Mouse (Mus musculus) ES-CJ7 (cell line): ENCODE measurements at regions not wholly inside any gene's neighbourhood (a gene's known extent, or its start where the extent isn't known, plus 50 kb on each side); places are given as distances from the start of the nearest gene placed in this dataset.

Experiments
- DNase-seq: peaks from one replicate; pipeline ENCODE4 v3.0.0; 2011; ENCODE audit warnings: low read depth, low spot score

DNA sequence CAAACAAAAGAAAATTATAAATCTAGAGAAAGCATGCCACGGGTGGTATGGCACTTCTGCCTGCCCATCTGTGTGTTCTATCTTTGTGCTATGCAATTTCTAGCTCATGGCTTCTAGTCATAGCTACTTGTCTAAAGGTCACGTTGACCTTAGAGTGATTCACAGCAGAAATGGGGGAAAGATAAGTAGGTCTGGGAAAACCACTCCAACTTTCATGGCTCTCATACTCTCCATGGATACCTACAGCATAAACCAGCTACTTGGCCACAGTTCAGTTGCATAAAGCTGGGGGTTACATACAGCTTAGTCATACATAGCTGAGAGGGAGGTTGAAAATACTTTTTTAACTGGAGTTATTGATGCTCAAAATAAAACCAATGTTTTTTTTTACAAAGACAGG lies 100.6 kb upstream of the Trpc6 start:
- no peak for DNase-seq

GRCm38 (mm10) chr9:8451471-8451870 lies 92.5 kb upstream of the Trpc6 start:
- DNase-seq, result no peak

- no peak for DNase-seq
Observed at GRCm38 (mm10) chr9:8453591-8453990, 90.4 kb upstream of the Trpc6 start.

DNA sequence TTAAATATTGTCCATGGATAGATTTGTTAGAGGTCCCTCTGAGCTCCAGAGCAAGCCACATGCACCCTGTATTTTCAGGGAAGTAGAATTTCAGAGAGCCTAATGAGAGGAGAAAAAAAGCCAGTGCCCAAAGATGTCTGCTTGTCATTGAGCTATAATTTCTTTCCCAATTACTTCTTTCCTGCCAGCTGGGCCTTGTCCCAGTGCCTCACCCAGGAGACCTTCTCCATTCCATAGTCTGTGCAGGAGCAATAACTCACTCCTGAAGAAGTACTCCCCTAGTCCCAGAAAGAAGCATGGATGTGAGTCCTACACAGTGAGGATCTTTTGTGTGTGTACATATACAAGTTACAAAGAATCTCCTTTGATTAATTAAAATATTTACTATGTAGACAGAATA lies 89.4 kb upstream of the Trpc6 start:
- DNase-seq, result no peak

DNA sequence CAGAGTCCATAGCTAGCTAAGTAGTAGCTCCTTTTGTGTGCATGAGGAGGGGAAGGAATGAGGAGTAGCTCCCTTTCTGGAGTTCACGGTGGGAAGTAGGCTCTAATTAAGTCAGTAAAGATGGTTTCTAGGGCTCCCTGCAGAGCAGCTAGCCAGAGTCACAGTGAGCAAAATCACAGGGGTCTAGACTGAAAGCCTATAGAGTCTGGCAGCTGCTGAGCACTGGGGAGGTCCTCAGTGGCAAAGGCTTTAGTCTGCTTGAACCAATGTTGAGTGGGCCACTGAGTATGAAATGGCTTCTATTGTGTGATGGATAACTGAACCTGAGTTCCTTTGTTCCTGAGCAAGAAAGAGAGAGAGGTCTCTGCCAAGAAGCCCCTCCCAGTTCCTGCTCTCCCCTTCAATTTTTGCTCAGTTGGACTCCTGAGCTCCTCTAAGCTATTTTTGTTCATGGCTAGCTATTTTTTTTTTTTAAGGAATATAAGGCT lies 84.8 kb upstream of the Trpc6 start:
- DNase-seq, result peak; percentile 67

DNA sequence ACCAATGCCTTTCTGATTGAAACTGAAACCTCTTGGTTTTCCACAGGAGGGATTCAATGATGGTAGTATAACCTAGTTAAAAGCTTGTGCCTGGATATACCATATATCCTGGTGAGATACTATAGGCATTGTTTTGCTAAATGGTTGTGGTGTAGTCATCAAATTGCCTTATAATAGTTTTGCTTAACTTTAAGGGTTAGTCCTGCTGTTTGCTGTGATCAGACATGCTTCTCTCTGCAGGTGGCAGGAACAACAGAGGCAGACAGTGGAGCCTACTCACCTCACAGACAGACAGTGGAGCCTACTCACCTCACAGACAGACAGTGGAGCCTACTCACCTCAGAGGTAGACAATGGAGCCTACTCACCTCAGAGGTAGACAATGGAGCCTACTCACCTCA lies 82.2 kb upstream of the Trpc6 start:
- DNase-seq, result peak; percentile 28

GRCm38 (mm10) chr9:8462881-8463280 lies 81.1 kb upstream of the Trpc6 start:
- DNase-seq, result peak; percentile 92

DNA sequence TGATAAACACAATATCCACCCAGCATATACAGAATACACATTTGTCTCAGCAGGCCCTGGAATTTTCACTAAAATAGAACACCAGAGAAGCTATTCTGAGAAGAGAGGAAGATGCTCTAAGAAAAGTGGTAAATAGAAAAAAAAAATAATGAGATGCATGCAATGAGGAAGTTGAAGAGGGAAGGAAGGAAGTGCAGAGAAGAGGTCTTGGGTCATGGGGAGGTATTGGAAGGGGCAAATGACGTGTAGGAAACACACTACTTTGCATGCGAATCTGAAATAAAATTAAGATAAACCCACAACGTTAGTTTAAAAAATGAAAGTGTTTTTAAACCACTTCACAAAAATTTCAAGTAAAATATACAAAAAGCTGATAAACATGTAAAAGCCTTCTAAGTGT lies 57.4 kb upstream of the Trpc6 start:
- no peak for DNase-seq

DNA sequence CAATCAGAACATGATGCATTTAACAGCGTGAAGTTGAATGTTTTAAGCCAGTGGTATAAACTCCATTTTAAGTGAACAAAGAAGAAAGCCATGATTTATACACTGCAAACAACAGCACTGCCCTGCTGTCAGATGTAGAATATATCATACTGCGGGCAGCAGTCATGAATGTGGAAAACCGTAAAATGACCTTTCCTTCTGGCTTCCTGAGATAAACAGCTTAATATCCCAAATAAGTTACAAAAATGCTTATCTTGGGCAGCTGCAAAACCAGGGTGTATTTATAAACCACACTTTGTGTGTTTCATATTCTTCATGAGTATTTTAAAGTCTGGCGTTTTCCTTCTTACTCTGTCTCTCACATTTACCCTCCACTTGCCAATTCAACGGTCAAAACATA lies 56.1 kb upstream of the Trpc6 start:
- DNase-seq, result no peak
